Mouse (Mus musculus) neural tube, embryonic 14.5 days (tissue): Measurements from ENCODE around the gene Dync1i2. TPM values are rescaled to one million over a fixed set of nuclear protein-coding genes. Genes with fewer than 3 reads are reported as not detected.

Experiments used
- ATAC-seq: fragments of 200-750 bp; cut with Nextera tagmentation; 2 replicates; pipeline ENCODE4 v1.8.0; 2017; ENCODE audit warnings: low read depth, mild to moderate bottlenecking, moderate TSS enrichment, moderate library complexity
- H3K27ac ChIP-seq: fragments of 300-500 bp; sonication (generic); 2 replicates; pipeline ENCODE4 v1.5.1; 2014; ENCODE audit warnings: low read depth, mild to moderate bottlenecking, control low read depth, low read length, moderate library complexity, mixed read lengths
- H3K27me3 ChIP-seq: fragments of 300-500 bp; sonication (generic); 2 replicates; pipeline ENCODE4 v1.6.1; 2014; ENCODE audit warnings: low read length; ENCODE audit not compliant: control insufficient read depth, insufficient read depth
- H3K36me3 ChIP-seq: fragments of 300-500 bp; sonication (generic); 2 replicates; pipeline ENCODE4 v1.6.1; 2014; ENCODE audit warnings: low read length, mixed read lengths; ENCODE audit not compliant: control insufficient read depth, insufficient read depth
- H3K4me1 ChIP-seq: fragments of 300-500 bp; sonication (generic); 2 replicates; pipeline ENCODE4 v1.6.1; 2014; ENCODE audit warnings: low read length; ENCODE audit not compliant: control insufficient read depth, insufficient read depth
- H3K4me2 ChIP-seq: fragments of 300-500 bp; sonication (generic); 2 replicates; pipeline ENCODE4 v1.6.1; 2014; ENCODE audit warnings: mild to moderate bottlenecking, low read depth, low read length, control low read depth
- H3K4me3 ChIP-seq: fragments of 300-500 bp; sonication (generic); 2 replicates; pipeline ENCODE4 v1.5.1; 2014; ENCODE audit warnings: low read depth, low read length, control low read depth, mixed read lengths
- H3K9ac ChIP-seq: fragments of 300-500 bp; sonication (generic); replicated peaks from 2 replicates; pipeline ENCODE4 v1.6.1; 2014; ENCODE audit warnings: low read depth, mild to moderate bottlenecking, control low read depth, low read length, mixed read lengths
- H3K9me3 ChIP-seq: fragments of 300-500 bp; sonication (generic); 2 replicates; pipeline ENCODE4 v1.6.1; 2016; ENCODE audit warnings: low read length; ENCODE audit not compliant: control insufficient read depth
- WGBS: fragments of 180-500 bp; shearing (Covaris S2); extraction: QIAGEN DNeasy Blood & Tissue Kit; methylation state at CpG from one replicate; pipeline ENCODE4 v1.1.7; 2014; 5-methylcytosine and 5-hydroxymethylcytosine counted together
- polyA plus RNA-seq: library from polyadenylated mRNA; unstranded; fragments of >200 nt; fragmentation: Nextera tagmentation; extraction: Ambion mirVana; gene quantifications from 2 replicates; pipeline ENCODE4 v1.2.1, GENCODE M21; 2014

Dync1i2 gene
- polyA plus RNA-seq, 1 experiment from 2014 or later, result 229 TPM

DNA sequence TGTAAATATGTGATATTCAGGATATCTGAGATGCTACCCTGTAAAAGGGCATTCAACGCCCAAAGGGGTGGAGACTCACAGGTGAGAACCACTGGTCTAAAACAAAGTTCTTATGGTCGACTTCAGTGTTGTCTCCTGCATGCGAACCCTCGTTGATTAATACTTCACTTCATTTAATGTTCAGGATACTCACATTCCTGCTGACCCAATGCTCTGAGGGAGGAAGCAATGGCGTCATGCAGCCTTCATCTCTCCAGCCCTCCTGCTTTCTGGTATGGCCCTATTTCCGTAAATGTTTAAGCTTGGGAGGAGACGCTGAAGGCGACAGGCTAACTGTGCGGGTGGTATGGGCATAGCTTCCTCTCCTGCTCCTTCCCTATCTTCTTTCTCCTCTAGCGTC lies 31.8 kb upstream of the Dync1i2 start:
- no peak overlapping the region for H3K9ac ChIP-seq
- no peaks in the 10 kb centered on the region for H3K27me3 ChIP-seq
- no peaks in the 10 kb centered on the region for H3K4me1 ChIP-seq
- no peaks in the 10 kb centered on the region for H3K36me3 ChIP-seq
- no peak overlapping the region for H3K4me2 ChIP-seq
- no peak overlapping the region for H3K27ac ChIP-seq
- no peak overlapping the region for H3K4me3 ChIP-seq
- H3K9me3 ChIP-seq, result no peaks in the 10 kb centered on the region
- ATAC-seq, result no peak
- WGBS, result 96% methylated on average over 10 of the region's 10 CpGs

DNA sequence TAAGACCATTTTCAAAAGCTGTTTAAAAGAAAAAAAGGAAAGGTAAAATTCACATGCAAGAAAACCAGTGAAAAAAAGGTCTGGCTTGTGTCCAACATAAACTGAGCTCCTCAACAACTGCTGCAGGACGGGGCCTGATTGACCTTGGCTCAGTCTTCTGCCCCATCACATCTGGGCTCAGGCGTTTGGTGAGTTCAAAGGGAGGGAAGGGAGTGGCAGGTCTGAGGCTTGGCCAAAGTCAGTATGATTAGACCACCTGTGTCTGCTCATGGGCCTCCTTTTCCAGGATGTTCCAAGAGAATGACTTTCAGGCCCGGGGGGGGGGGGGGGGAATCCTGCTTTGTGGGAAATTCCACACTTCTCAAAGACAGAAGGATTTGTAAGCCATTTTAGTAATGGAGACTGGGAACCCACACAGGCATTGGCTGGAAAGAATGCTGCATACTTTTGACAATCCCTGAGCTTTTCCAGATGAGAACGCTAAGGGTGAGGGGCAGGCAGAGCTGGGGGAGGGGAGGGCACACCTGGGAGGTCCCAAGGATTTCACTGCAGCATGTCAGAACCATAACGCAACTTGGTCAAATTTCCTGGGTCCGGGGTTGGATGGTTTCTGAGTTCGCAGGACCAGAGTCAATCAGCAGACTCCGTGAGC lies 30.8 kb upstream of the Dync1i2 start:
- Histone ChIP-seq H3K9ac (no peak overlapping the region), H3K27ac (no peak overlapping the region), H3K4me2 (no peak overlapping the region), H3K36me3 (no peaks in the 10 kb centered on the region), H3K4me1 (no peaks in the 10 kb centered on the region), H3K9me3 (no peaks in the 10 kb centered on the region), H3K4me3 (no peak overlapping the region), H3K27me3 (no peaks in the 10 kb centered on the region)
- 66% methylated on average over 8 of the region's 8 CpGs for WGBS
- ATAC-seq, result no peak

DNA sequence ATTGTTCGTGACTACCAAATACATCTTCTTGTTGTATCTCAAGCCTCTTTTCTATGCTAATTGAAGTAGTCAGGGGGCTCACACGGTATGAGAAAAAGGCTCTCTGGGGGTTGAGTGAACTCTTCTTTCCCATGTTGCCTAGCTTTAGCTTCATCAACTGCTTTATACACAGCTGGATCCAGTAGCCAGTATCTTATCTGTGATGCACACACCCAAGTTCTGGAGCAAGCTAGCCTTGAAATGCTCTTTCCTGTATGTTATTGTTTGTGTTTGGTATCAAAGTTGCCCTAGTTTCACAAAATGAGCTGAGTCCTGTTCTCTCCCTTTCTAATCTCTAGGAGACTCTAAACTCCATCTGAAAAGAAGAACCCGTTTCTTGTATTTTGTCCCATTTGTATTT lies 23.6 kb upstream of the Dync1i2 start:
- ATAC-seq, result no peak

DNA sequence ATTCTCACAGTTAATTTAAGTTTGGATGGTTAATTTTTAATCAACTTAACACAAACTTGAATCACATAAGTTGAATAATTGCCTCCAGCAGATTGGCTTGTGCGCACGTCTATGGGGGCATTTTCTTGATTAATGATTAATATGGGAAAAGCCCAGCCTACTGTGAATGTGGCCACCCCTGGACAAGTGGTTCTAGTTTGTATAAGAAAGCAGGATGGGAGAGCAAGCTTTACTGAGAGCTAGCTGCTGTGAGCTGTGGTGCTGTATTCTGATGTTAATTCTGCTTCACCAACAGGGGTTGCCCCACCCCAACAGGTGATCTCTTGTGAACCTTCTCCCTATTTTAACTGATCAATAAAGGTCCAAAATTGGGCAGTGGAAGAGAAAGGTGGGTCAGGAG lies 22.6 kb upstream of the Dync1i2 start:
- no peak overlapping the region for H3K9ac ChIP-seq
- 28% methylated on average over 2 of the region's 2 CpGs for WGBS
- no peaks in the 10 kb centered on the region for H3K9me3 ChIP-seq
- H3K27me3 ChIP-seq, result no peaks in the 10 kb centered on the region
- H3K4me2 ChIP-seq, result no peak overlapping the region
- no peak for ATAC-seq
- H3K27ac ChIP-seq, result no peak overlapping the region
- peaks cover 7% of the 10 kb centered on the region for H3K4me1 ChIP-seq
- H3K4me3 ChIP-seq, result no peak overlapping the region
- H3K36me3 ChIP-seq, result no peaks in the 10 kb centered on the region

More for the DNA sequence above, 23.6 kb upstream of the Dync1i2 start:
- H3K4me3 ChIP-seq, result no peak overlapping the region
- H3K27me3 ChIP-seq, result no peaks in the 10 kb centered on the region
- no peaks in the 10 kb centered on the region for H3K9me3 ChIP-seq
- no peak overlapping the region for H3K4me2 ChIP-seq
- H3K27ac ChIP-seq, result no peak overlapping the region
- H3K36me3 ChIP-seq, result no peaks in the 10 kb centered on the region
- 69% methylated on average over 3 of the region's 3 CpGs for WGBS
- no peak overlapping the region for H3K9ac ChIP-seq
- H3K4me1 ChIP-seq, result peaks cover 7% of the 10 kb centered on the region

DNA sequence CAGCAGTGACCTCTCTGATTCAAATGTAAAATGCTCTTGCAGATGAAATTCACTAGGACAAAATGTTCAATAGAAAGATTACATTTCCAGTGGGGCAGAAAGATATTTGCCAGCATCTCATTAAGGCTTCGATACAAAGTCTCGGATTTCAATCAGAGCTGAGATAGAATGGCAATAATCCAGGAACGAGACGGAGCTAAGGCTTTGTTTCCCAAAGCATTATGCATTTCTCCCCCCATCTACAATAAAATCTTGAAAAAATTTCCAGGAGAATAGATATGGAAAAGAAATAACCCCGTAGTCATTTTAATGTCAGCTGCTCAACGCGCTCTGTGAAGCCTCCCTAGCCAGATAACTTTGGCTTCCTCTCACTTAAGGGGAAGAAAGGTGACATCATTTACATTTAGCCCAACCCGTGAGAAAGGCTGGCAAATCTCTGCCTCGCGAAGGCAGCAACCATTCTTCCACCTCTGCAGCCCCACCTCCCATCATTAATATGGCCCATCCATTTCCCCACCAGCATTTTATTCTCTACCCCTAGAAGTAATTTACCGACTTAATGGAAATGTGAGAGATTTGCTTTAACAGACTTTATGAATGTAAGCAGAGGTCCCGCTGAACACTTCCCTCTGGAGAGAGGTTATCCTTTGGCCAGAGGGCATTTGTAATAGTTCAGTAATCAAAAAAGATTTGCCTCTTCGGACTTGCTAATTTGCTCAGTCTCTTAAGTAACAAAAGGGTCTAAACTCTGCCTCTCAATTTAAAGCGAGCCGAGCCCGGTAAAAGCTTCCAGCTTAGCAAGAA lies 19.9 kb upstream of the Dync1i2 start:
- peak; percentile 61; the same call in 1 of the 2 replicates for ATAC-seq
- Histone ChIP-seq H3K27ac (peak overlapping the region; percentile 73; the same call in 1 of the 2 replicates), H3K4me1 (peaks cover 9% of the 10 kb centered on the region), H3K4me2 (peak overlapping the region; percentile 26), H3K27me3 (no peaks in the 10 kb centered on the region), H3K36me3 (no peaks in the 10 kb centered on the region), H3K9ac (no peak overlapping the region), H3K9me3 (no peaks in the 10 kb centered on the region), H3K4me3 (no peak overlapping the region)
- 12% methylated on average over 16 of the region's 16 CpGs for WGBS

DNA sequence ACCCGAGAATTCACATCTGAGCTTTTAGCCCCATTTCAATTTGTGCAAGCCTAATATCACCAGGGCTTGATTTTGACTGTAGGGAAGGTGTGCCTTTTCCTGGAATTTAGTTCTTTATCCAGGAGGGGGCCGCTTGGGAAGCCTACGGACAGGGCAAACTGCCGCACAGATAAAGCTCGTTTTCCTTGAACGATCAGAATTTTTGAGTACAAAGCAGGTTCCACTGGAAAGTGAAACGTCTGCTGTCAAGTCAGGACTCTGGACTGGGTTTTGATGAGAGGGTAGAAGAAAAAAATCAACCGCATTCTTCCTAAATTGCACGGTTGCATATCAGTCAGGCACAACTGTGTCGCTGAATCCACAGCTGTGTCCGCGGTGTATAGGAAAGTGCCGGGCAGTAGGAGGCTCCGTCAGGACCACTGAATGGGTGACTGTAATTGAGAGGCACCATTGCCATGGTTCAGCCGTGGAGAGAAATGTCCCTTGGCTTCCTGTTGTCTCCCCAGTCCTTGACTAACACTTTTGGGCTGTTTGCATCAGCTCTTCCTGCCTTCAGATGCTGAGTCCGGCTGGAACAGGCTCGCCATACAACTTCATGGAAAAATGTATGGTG lies 19.2 kb upstream of the Dync1i2 start:
- peaks cover 9% of the 10 kb centered on the region for H3K4me1 ChIP-seq
- no peaks in the 10 kb centered on the region for H3K9me3 ChIP-seq
- H3K36me3 ChIP-seq, result no peaks in the 10 kb centered on the region
- peak overlapping the region; percentile 26; the same call in 1 of the 2 replicates for H3K4me2 ChIP-seq
- no peaks in the 10 kb centered on the region for H3K27me3 ChIP-seq
- H3K4me3 ChIP-seq, result no peak overlapping the region
- no peak for ATAC-seq
- H3K27ac ChIP-seq, result peak overlapping the region; percentile 73; the same call in 1 of the 2 replicates
- WGBS, result 41% methylated on average over 17 of the region's 17 CpGs
- H3K9ac ChIP-seq, result no peak overlapping the region

DNA sequence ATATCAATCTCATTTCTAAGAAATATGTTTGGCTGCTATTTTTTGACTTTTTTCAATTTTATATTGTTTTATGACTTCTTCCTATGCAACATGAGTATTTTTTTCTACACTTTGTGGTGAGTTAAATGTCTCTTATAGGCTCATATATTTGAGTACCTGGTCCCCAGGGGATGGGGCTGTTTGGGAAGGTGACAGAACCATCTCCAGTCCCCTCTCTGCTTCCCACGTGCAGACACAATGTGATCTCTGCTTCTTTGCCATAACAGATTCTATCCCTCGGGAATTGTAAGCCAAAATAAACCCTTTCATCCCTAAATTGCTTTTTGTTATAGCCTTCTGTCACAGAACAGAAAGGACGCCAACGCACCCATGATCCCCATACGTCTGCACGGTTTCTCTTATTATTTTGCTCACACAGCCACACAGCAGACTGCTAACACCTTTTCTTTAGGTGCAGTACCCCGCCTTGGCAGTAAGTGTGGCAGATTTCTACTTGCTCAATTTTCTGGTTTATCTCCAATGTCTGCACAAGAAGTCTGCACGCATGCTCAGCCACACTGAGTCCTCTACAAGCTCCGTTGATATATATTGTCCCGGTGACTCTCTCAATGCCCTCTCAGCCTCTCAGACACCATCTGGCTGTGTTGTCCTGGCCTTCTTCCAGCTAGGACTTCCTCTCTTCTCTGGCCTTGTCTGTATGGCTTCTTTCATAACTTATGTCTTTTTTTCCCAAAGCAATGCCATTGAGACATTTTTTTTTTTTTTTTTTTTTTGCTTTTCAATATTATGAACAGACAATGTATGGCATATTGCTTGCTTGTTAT lies 17.2 kb upstream of the Dync1i2 start:
- Histone ChIP-seq H3K9me3 (no peaks in the 10 kb centered on the region), H3K4me3 (no peak overlapping the region), H3K4me1 (peaks cover 9% of the 10 kb centered on the region), H3K4me2 (no peak overlapping the region), H3K9ac (no peak overlapping the region), H3K27me3 (no peaks in the 10 kb centered on the region), H3K36me3 (no peaks in the 10 kb centered on the region), H3K27ac (no peak overlapping the region)
- no peak for ATAC-seq
- 35% methylated on average over 10 of the region's 10 CpGs for WGBS

DNA sequence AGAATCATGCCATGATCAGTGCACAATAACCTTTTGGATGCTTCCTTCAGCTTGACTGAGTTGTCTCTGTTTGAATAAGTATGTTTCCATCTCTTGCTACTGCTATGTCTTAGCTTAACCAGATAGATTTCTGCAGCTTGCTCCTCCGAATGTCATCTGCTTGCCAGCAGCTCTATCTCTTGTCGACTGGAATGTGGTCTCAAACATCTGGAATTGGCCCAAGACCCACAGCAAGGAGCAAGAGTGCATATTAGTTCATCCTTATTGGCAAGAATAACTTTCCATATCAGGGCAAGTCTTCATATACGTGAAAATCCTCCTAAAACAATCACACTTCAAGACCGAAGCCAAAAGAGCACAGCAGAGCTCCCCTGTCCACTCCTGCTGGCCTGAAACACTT lies 14.6 kb upstream of the Dync1i2 start:
- no peak for ATAC-seq
- 82% methylated on average over 4 of the region's 4 CpGs for WGBS
- 0 out of 2 replicates have a peak, but pooled peaks cover 3% of the 10 kb centered on the region for H3K4me1 ChIP-seq
- no peak overlapping the region for H3K27ac ChIP-seq
- H3K27me3 ChIP-seq, result no peaks in the 10 kb centered on the region
- no peak overlapping the region for H3K4me2 ChIP-seq
- H3K9me3 ChIP-seq, result no peaks in the 10 kb centered on the region
- no peak overlapping the region for H3K4me3 ChIP-seq
- no peaks in the 10 kb centered on the region for H3K36me3 ChIP-seq
- H3K9ac ChIP-seq, result no peak overlapping the region
